Mouse (Mus musculus): ENCODE data around the gene Mtmr3.

The Mtmr3 gene

DNA sequence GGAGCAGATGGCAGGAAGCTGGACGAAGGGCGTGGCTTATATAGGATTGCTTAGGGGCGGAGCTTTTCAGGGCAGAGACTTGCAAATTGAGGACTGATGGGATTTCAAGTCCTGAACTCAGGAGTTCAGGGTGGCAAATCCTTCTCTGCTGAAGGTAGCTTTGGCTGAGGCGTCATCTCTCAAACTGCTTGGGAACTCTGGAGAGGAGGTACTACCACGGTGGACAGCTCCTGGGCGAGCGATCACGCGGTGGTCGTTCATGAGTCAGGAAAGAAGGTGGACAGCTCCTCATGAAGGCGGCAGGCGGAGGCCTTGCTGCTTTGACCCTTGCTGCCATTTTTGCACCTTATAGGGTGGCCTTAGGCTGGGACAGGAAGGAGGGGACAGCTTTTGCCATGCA, 133.5 kb downstream of the Mtmr3 start:
- DNase-seq = peak; percentile 77

DNA sequence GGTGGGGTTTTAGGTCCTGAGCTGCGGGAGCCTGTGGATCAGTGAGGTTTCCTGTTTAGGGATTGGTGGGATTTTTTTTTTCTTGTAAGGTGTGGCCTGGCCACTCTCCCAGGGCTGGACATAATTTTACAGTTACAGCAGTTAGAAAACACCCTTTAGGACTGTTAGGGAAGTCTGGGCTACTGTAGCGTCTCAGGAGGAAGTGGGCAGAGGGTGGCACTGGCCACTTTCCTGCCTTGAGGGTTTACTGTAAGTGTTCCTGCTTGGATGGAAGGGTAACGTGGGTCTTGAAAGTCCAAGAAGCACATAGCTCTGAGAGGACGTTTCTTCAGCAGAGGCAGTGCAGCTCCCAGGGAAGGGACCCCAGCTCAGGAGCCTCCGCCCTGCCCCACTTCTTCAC, 134.0 kb downstream of the Mtmr3 start:
- peak; percentile 52 for DNase-seq

DNA sequence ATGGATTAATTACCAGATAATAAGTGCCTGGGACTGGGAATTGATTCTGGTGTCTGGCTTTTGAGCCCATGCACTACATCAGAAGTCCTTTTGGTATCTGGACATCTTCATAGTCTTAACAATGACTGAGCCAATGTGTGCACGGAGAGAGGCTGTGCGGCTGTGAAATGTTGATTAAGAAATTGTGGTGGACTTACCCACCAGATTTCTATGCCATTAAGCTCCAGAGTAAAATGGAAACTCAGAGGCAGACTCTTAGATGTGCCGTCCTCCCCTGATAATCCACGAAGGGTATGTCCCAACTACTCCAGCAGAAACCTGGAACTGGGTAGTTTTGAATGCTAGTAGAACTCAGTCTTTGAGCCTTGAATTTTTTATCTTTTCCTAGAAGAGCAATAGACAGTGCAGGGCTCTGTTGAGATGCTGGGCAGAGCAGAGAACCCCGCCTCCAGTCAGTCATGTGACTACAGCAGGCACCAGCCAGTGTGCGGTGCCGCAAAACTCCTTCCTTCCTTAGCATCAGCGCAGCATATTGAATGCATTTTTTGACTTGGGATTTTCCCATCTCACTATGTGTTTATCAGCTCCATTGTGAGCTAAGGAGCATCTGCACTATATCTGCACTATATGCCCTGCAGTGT, 139.6 kb downstream of the Mtmr3 start:
- DNase-seq = peak; percentile 71

DNA sequence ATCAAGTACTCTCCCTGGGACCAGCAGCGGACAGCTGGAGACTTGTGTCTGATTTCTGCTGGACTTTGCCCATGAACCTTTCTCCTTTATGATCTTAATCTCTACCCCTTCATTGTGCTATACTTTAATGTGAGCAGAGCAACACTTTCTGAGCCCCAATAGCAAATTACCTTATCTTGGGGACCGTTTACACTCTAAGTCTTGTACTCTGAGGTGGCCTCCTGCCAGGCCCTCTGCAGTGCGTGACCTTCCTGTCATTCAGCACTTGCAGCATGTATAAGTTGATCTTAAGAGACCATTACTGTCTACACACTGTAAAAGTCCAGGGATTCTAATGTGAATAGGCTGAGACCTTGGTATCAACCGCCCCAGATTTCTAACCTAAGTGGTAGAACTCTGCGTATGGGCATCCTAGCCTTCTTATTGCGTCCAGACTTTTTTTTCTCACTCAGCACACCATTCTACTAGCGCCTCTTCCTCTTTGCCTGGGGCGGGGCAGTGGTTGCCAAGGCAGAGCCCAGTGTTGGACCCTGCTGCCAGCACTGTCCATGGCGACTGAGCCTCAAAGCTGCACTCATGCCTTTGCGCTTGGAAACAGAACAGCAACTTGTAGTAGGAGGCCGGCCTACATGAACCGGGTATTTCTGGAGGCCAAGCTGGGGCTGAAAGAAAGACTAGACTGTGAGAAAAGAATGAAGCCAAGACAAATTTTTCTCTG, 142.0 kb downstream of the Mtmr3 start:
- peak; percentile 55 for DNase-seq

DNA sequence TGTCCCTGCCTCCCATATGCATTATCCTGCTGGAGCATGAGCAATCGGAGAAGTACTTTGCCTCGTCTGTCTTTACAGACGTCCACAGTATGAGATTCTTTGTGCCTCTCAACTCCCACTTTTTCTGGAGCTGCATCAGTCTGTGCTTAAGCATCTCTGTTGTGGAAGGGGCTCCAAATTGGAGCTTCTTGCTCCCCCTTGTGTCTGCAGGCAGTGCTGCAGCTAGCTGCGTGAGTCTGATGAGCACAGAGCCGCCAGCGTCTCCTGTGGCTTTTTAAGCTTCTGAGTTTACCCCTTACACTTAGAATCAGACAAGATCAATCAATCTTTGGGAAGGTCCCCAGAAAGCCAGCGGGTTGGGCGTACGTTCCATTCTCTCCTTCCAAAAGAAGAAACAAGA, 143.5 kb downstream of the Mtmr3 start:
- peak; percentile 75 for DNase-seq

DNA sequence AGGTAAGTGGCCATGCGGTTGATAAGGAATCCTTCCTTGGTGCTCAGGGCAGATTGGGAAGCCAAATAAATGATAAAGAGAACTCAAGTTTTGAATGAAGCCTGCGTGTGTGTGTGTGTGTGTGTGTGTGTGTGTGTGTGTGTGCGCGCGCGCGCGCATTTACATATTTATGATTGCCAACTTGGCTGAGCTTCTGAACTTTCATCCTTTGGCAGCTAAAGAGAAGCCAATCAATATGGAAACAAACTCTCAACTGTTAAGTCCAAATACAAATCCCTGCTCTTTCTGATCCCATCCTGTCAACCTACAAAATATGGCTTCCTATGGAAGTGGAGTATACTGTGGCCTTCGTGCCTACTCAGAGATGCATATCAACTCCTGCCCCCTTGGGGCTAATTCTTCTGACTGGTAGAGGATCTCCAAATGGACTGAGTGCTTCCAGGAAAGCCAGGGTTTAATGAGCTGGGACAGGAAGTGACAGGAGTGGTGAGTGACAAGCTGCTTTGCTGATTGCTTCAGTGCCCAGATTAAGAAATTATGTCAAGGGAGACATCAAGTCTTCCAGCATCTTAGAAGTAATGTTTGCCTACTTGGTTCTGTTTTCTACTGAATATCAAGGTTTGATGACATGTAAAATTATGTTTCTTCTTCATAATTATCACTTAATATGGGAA, 148.3 kb downstream of the Mtmr3 start:
- peak; percentile 48 for DNase-seq

DNA sequence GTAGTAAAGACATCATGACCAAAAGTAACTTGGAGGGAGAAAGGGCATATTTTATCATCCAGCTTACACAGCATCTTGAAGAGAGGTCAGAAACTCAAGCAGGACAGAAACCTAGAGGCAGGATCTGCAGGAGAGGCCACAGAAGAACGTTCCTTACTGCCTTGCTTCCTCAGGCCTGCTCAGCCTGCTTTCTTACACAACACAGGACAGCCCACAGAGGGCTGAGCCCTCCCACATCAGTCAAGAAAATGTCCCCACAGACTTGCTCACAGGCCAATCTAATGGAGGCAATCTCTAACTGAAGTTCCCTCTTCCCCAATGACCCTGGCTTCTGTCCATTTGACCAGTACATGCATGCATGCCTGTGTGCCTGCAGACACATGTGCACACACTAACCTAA, 152.4 kb downstream of the Mtmr3 start:
- DNase-seq = peak; percentile 59

DNA sequence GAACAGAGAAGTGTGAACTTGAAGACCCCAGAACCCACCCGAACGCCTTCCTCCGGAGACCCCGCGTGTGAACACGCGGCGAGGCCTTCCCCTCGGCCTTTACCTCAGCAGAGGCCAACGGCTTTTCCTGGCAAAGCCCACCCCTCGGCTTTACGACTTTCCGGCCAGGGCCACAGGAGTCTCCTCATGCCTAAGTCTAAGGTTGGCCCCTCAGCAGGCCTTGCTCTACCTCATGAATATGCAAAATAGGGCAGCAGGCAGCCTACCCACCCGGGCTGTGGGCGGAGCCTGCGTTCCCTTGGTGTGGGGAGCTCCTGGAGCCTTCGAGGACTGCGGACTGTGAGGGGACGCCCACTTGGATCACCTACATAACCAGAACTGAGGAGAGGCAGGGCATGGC, 153.7 kb downstream of the Mtmr3 start, which contains the start of gene Hormad2:
TSS of gene Hormad2 (minus strand) at position 128 of the 400 bp plus-strand sequence.
- DNase-seq = peak; percentile 87

DNA sequence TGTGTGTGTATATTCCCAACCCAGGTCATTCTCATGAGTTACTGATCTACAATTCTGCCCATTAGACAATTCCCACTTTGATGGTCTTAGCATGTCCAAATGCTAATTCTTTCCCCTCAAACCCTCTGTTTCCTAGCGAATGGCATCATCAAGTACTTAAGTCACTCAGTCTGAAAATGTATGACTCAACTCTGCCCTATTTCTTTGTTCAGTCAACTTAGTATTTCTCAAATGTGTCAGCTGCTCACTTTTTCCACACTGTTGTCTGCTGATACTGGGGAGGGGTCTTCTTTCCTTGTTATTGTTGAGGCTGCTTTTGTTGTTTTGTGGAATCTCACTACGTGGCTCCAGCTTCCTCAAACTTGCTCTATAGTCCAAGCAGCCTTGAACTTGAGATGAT, 156.5 kb downstream of the Mtmr3 start:
- DNase-seq = no peak

DNA sequence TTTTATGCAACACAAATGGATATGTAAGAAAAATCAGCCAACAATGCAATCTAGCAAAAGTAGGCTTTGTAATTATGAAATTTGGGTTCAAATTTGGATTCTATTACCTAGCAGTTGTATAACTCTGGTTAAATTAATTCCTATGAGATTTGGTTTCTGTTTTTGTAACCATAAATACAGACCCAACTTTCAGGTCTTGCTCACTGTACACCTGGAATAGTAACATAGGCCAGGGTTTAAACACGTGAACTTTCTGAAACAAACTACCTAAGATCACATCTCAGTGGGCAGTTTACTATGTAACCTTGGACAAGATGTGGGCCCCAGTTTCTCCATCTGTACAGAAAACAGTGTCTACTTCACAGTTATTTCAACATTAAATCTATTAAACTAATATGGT, 157.3 kb downstream of the Mtmr3 start:
- no peak for DNase-seq

DNA sequence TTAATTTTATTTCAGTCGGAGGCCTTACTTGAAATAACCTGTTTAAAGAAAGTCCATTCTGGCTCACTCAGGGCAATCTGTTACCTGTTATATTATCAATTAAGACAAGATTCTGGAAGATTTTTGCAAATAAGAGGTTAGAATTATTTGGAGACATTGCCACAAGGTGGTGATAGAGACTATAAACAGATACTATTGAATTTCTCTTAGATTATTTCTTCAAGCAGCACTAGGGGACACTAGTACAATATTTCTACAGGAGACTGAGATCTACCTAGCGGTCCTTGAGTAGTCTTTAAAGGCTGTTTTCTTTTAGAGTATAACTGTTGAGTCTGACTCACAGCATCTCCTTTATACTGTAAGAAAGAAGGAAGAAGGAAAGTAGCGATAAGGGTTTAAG, 158.0 kb downstream of the Mtmr3 start:
- no peak for DNase-seq

DNA sequence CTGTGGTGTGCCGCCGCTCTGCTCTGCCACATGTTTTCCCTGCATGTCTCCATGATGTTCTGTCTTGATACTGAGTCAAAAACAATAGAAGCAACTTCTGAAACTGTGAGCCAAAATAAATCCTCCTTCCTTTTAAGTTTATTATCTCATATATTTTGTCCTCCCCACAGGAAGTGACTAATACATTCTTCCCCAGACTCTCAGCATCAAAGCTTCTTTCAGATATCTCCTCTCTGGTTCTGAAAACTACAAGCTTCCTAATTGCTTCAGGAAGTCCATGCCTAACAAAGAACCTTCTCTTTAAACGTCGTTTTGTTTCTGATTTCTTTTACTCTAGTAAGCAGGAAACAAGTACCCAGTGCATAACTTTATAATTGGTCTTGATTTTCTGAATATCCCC, 160.2 kb downstream of the Mtmr3 start:
- DNase-seq = no peak

Data from heart, adult 11 months (tissue).